Mouse (Mus musculus): ENCODE data around the gene Lama4. TPM values are rescaled to one million over a fixed set of nuclear protein-coding genes. Genes with fewer than 3 reads are reported as not detected.

The Lama4 gene
- polyA plus RNA-seq, 1 experiment = 6.6 TPM

GRCm38 (mm10) chr10:39133462-39134310, 168.4 kb downstream of the Lama4 start, which contains the start of the genes Fam229b and Tube1:
Gene Fam229b, minus strand, starts transcription at chr10:39133914.
Gene Tube1, plus strand, starts transcription at chr10:39133976.
- DNase-seq = peak; percentile 94
- 7% methylated on average over 47 of the region's 47 CpGs for WGBS
- peak within 1 kb of the TSS; percentile 100 for H3K4me3 ChIP-seq (ENCODE audit: control insufficient read depth, insufficient read depth, low read length)
- H3K27me3 ChIP-seq (ENCODE audit: control insufficient read depth, insufficient read depth, low read length) = no peaks in the 10 kb centered on the region
- peaks cover 8% of the 10 kb centered on the region; the same call in 1 of the 2 replicates for H3K36me3 ChIP-seq (ENCODE audit: control insufficient read depth, insufficient read depth, low read length)
- peak within 1 kb of the TSS; percentile 71 for H3K27ac ChIP-seq (ENCODE audit: control insufficient read depth, insufficient read depth, low read length)
- peaks cover 22% of the 10 kb centered on the region for H3K4me1 ChIP-seq (replicated peaks; ENCODE audit: control insufficient read depth, insufficient read depth, low read length)
- TF ChIP-seq POLR2A (IDR thresholded peaks at IDR 0.05; ENCODE audit: control insufficient read depth, extremely low read depth, insufficient read depth, low read length, poor library complexity) (peak; percentile 80), CTCF (IDR thresholded peaks at IDR 0.05; ENCODE audit: borderline replicate concordance, control insufficient read depth, extremely low read depth, insufficient read depth, low read length, poor library complexity) (no peak)

- 22% methylated on average over 3 of the region's 3 CpGs for WGBS
- no peaks in the 10 kb centered on the region for H3K27me3 ChIP-seq (ENCODE audit: control insufficient read depth, insufficient read depth, low read length)
- H3K27ac ChIP-seq (ENCODE audit: control insufficient read depth, insufficient read depth, low read length) = peak overlapping the region; percentile 100; the same call in 1 of the 2 replicates
- H3K36me3 ChIP-seq (ENCODE audit: control insufficient read depth, insufficient read depth, low read length) = peaks cover 36% of the 10 kb centered on the region
- DNase-seq = peak; percentile 43
- no peak overlapping the region for H3K4me3 ChIP-seq (ENCODE audit: control insufficient read depth, insufficient read depth, low read length)
- no peak for TF ChIP-seq CTCF (IDR thresholded peaks at IDR 0.05; ENCODE audit: borderline replicate concordance, control insufficient read depth, extremely low read depth, insufficient read depth, low read length, poor library complexity)
- TF ChIP-seq POLR2A (IDR thresholded peaks at IDR 0.05; ENCODE audit: control insufficient read depth, extremely low read depth, insufficient read depth, low read length, poor library complexity) = no peak
- H3K4me1 ChIP-seq (replicated peaks; ENCODE audit: control insufficient read depth, insufficient read depth, low read length) = peaks cover 26% of the 10 kb centered on the region
Observed at GRCm38 (mm10) chr10:39137766-39138165, 172.5 kb downstream of the Lama4 start.

GRCm38 (mm10) chr10:39138761-39139160, 173.4 kb downstream of the Lama4 start:
- no peak for TF ChIP-seq POLR2A (IDR thresholded peaks at IDR 0.05; ENCODE audit: control insufficient read depth, extremely low read depth, insufficient read depth, low read length, poor library complexity)
- no peak for TF ChIP-seq CTCF (IDR thresholded peaks at IDR 0.05; ENCODE audit: borderline replicate concordance, control insufficient read depth, extremely low read depth, insufficient read depth, low read length, poor library complexity)
- peaks cover 23% of the 10 kb centered on the region for H3K4me1 ChIP-seq (replicated peaks; ENCODE audit: control insufficient read depth, insufficient read depth, low read length)
- H3K27me3 ChIP-seq (ENCODE audit: control insufficient read depth, insufficient read depth, low read length) = no peaks in the 10 kb centered on the region
- no peak overlapping the region for H3K4me3 ChIP-seq (ENCODE audit: control insufficient read depth, insufficient read depth, low read length)
- peak overlapping the region; percentile 88 for H3K27ac ChIP-seq (ENCODE audit: control insufficient read depth, insufficient read depth, low read length)
- DNase-seq = peak; percentile 45
- 96% methylated on average over 6 of the region's 6 CpGs for WGBS
- H3K36me3 ChIP-seq (ENCODE audit: control insufficient read depth, insufficient read depth, low read length) = peaks cover 46% of the 10 kb centered on the region

- 96% methylated on average over 14 of the region's 14 CpGs for WGBS
- Histone ChIP-seq H3K4me1 (replicated peaks; ENCODE audit: control insufficient read depth, insufficient read depth, low read length) (peaks cover 17% of the 10 kb centered on the region), H3K36me3 (ENCODE audit: control insufficient read depth, insufficient read depth, low read length) (peaks cover 66% of the 10 kb centered on the region), H3K27ac (ENCODE audit: control insufficient read depth, insufficient read depth, low read length) (no peak overlapping the region), H3K27me3 (ENCODE audit: control insufficient read depth, insufficient read depth, low read length) (no peaks in the 10 kb centered on the region), H3K4me3 (ENCODE audit: control insufficient read depth, insufficient read depth, low read length) (no peak overlapping the region)
- TF ChIP-seq CTCF (IDR thresholded peaks at IDR 0.05; ENCODE audit: borderline replicate concordance, control insufficient read depth, extremely low read depth, insufficient read depth, low read length, poor library complexity) = no peak
- no peak for TF ChIP-seq POLR2A (IDR thresholded peaks at IDR 0.05; ENCODE audit: control insufficient read depth, extremely low read depth, insufficient read depth, low read length, poor library complexity)
- no peak for DNase-seq
Observed at GRCm38 (mm10) chr10:39140843-39141242, 175.5 kb downstream of the Lama4 start.

GRCm38 (mm10) chr10:39141401-39141800, 176.1 kb downstream of the Lama4 start:
- Histone ChIP-seq H3K27ac (ENCODE audit: control insufficient read depth, insufficient read depth, low read length) (no peak overlapping the region), H3K27me3 (ENCODE audit: control insufficient read depth, insufficient read depth, low read length) (no peaks in the 10 kb centered on the region), H3K4me1 (replicated peaks; ENCODE audit: control insufficient read depth, insufficient read depth, low read length) (peaks cover 14% of the 10 kb centered on the region), H3K36me3 (ENCODE audit: control insufficient read depth, insufficient read depth, low read length) (peaks cover 71% of the 10 kb centered on the region), H3K4me3 (ENCODE audit: control insufficient read depth, insufficient read depth, low read length) (no peak overlapping the region)
- DNase-seq = no peak
- TF ChIP-seq POLR2A (IDR thresholded peaks at IDR 0.05; ENCODE audit: control insufficient read depth, extremely low read depth, insufficient read depth, low read length, poor library complexity) (no peak), CTCF (IDR thresholded peaks at IDR 0.05; ENCODE audit: borderline replicate concordance, control insufficient read depth, extremely low read depth, insufficient read depth, low read length, poor library complexity) (no peak)
- 98% methylated on average over 2 of the region's 2 CpGs for WGBS

GRCm38 (mm10) chr10:39142216-39142615, 176.9 kb downstream of the Lama4 start:
- no peak for TF ChIP-seq POLR2A (IDR thresholded peaks at IDR 0.05; ENCODE audit: control insufficient read depth, extremely low read depth, insufficient read depth, low read length, poor library complexity)
- TF ChIP-seq CTCF (IDR thresholded peaks at IDR 0.05; ENCODE audit: borderline replicate concordance, control insufficient read depth, extremely low read depth, insufficient read depth, low read length, poor library complexity) = no peak
- DNase-seq = no peak
- H3K4me3 ChIP-seq (ENCODE audit: control insufficient read depth, insufficient read depth, low read length) = no peak overlapping the region
- no peak overlapping the region for H3K27ac ChIP-seq (ENCODE audit: control insufficient read depth, insufficient read depth, low read length)
- H3K27me3 ChIP-seq (ENCODE audit: control insufficient read depth, insufficient read depth, low read length) = no peaks in the 10 kb centered on the region
- H3K36me3 ChIP-seq (ENCODE audit: control insufficient read depth, insufficient read depth, low read length) = peaks cover 78% of the 10 kb centered on the region
- WGBS = 98% methylated on average over 12 of the region's 12 CpGs
- peaks cover 13% of the 10 kb centered on the region for H3K4me1 ChIP-seq (replicated peaks; ENCODE audit: control insufficient read depth, insufficient read depth, low read length)
